Mouse (Mus musculus) heart, embryonic 12.5 days (tissue): ENCODE data around the gene Kcnj6. TPM values are rescaled to one million over a fixed set of nuclear protein-coding genes. Genes with fewer than 3 reads are reported as not detected.

Source experiments
- ATAC-seq: fragments of 200-750 bp; cut with Nextera tagmentation; 2 replicates; pipeline ENCODE4 v1.8.0; 2017; ENCODE audit warnings: moderate TSS enrichment, moderate library complexity; ENCODE audit not compliant: insufficient number of reproducible peaks, low FRiP score
- H3K27ac ChIP-seq: fragments of 300-500 bp; sonication (generic); 2 replicates; pipeline ENCODE4 v1.5.1; 2016; ENCODE audit warnings: mild to moderate bottlenecking, moderate library complexity; ENCODE audit not compliant: poor library complexity, severe bottlenecking
- H3K27me3 ChIP-seq: fragments of 300-500 bp; sonication (generic); replicated peaks from 2 replicates; pipeline ENCODE4 v1.6.1; 2016; ENCODE audit warnings: mild to moderate bottlenecking, moderate library complexity
- H3K36me3 ChIP-seq: fragments of 300-500 bp; sonication (generic); 2 replicates; pipeline ENCODE4 v1.6.1; 2016; ENCODE audit warnings: mild to moderate bottlenecking, moderate library complexity
- H3K4me1 ChIP-seq: fragments of 300-500 bp; sonication (generic); replicated peaks from 2 replicates; pipeline ENCODE4 v1.6.1; 2016; ENCODE audit warnings: mild to moderate bottlenecking
- H3K4me2 ChIP-seq: fragments of 300-500 bp; sonication (generic); 2 replicates; pipeline ENCODE4 v1.6.1; 2016; ENCODE audit warnings: mild to moderate bottlenecking, moderate library complexity
- H3K4me3 ChIP-seq: fragments of 300-500 bp; sonication (generic); 2 replicates; pipeline ENCODE4 v1.5.1; 2016; ENCODE audit warnings: mild to moderate bottlenecking
- H3K9ac ChIP-seq: fragments of 300-500 bp; sonication (generic); 2 replicates; pipeline ENCODE4 v1.6.1; 2016; ENCODE audit warnings: mild to moderate bottlenecking, moderate library complexity
- H3K9me3 ChIP-seq: fragments of 300-500 bp; sonication (generic); replicated peaks from 2 replicates; pipeline ENCODE4 v1.6.1; 2016; ENCODE audit warnings: mild to moderate bottlenecking, moderate library complexity
- WGBS: fragments of 180-500 bp; shearing (Covaris S2); methylation state at CpG from one replicate; pipeline ENCODE4 v1.1.7; 2016; 5-methylcytosine and 5-hydroxymethylcytosine counted together
- polyA plus RNA-seq: library from polyadenylated mRNA; unstranded; fragments of >200 nt; fragmentation: Nextera tagmentation; extraction: Ambion mirVana; gene quantifications from 2 replicates; pipeline ENCODE4 v1.2.1, GENCODE M21; 2016

The Kcnj6 gene
- polyA plus RNA-seq, 1 experiment from 2014 or later, result 0.06 TPM

GRCm38 (mm10) chr16:94885062-94885461, 112.4 kb downstream of the Kcnj6 start:
- H3K36me3 ChIP-seq, result no peaks in the 10 kb centered on the region
- H3K9me3 ChIP-seq, result no peaks in the 10 kb centered on the region
- no peaks in the 10 kb centered on the region for H3K27me3 ChIP-seq
- no peak overlapping the region for H3K9ac ChIP-seq
- H3K4me3 ChIP-seq, result no peak overlapping the region
- no peak for ATAC-seq
- no peak overlapping the region for H3K27ac ChIP-seq
- no peak overlapping the region for H3K4me2 ChIP-seq
- H3K4me1 ChIP-seq, result no peaks in the 10 kb centered on the region
- WGBS, result 84% methylated on average over 7 of the region's 7 CpGs

- WGBS, result 57% methylated on average over 3 of the region's 3 CpGs
- H3K4me1 ChIP-seq, result no peaks in the 10 kb centered on the region
- H3K27ac ChIP-seq, result no peak overlapping the region
- no peaks in the 10 kb centered on the region for H3K27me3 ChIP-seq
- H3K4me3 ChIP-seq, result no peak overlapping the region
- H3K9ac ChIP-seq, result no peak overlapping the region
- H3K36me3 ChIP-seq, result no peaks in the 10 kb centered on the region
- no peaks in the 10 kb centered on the region for H3K9me3 ChIP-seq
- no peak for ATAC-seq
- no peak overlapping the region for H3K4me2 ChIP-seq
Measured at GRCm38 (mm10) chr16:94883909-94884308, 113.6 kb downstream of the Kcnj6 start.

GRCm38 (mm10) chr16:94883196-94883595, 114.3 kb downstream of the Kcnj6 start:
- WGBS, result 82% methylated on average over 8 of the region's 8 CpGs
- no peak for ATAC-seq
- Histone ChIP-seq H3K4me1 (no peaks in the 10 kb centered on the region), H3K27ac (no peak overlapping the region), H3K36me3 (no peaks in the 10 kb centered on the region), H3K9ac (no peak overlapping the region), H3K27me3 (no peaks in the 10 kb centered on the region), H3K4me2 (no peak overlapping the region), H3K9me3 (no peaks in the 10 kb centered on the region), H3K4me3 (no peak overlapping the region)

- 68% methylated on average over 7 of the region's 7 CpGs for WGBS
- H3K9me3 ChIP-seq, result no peaks in the 10 kb centered on the region
- no peak overlapping the region for H3K4me3 ChIP-seq
- H3K9ac ChIP-seq, result no peak overlapping the region
- H3K27me3 ChIP-seq, result no peaks in the 10 kb centered on the region
- H3K4me2 ChIP-seq, result no peak overlapping the region
- H3K4me1 ChIP-seq, result no peaks in the 10 kb centered on the region
- ATAC-seq, result no peak
- no peaks in the 10 kb centered on the region for H3K36me3 ChIP-seq
- no peak overlapping the region for H3K27ac ChIP-seq
Measured at GRCm38 (mm10) chr16:94882111-94882510, 115.4 kb downstream of the Kcnj6 start.

- 41% methylated on average over 9 of the region's 9 CpGs for WGBS
- no peaks in the 10 kb centered on the region for H3K36me3 ChIP-seq
- no peak for ATAC-seq
Measured at GRCm38 (mm10) chr16:94872614-94873272, 124.8 kb downstream of the Kcnj6 start.

DNA sequence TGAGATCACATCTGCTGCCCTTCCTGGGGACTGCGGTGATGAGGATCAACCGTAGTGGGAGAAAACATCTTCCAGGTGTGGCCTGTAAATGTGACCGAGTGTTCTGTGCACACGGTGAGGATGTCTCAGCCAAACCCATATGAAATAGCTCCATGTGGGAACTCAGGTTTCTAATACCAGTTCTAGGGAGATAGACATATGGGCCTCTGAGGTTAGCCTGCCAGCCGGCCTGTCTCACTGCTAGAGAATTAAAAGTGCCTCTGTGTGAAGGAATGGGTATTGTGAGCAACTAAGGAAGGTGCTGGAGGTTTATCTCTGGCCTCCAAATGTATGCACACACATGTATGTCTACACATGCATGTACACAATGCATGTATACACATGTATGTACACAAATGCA, 129.1 kb downstream of the Kcnj6 start:
- ATAC-seq, result no peak
- Histone ChIP-seq H3K4me2 (no peak overlapping the region), H3K27me3 (no peaks in the 10 kb centered on the region), H3K36me3 (no peaks in the 10 kb centered on the region), H3K9me3 (0 out of 2 replicates have a peak, but pooled peaks cover 8% of the 10 kb centered on the region), H3K9ac (no peak overlapping the region), H3K4me1 (no peaks in the 10 kb centered on the region), H3K27ac (no peak overlapping the region), H3K4me3 (no peak overlapping the region)
- 80% methylated on average over 5 of the region's 5 CpGs for WGBS

More at GRCm38 (mm10) chr16:94872614-94873272, 124.8 kb downstream of the Kcnj6 start:
- H3K9me3 ChIP-seq, result no peaks in the 10 kb centered on the region
- no peak overlapping the region for H3K9ac ChIP-seq
- no peaks in the 10 kb centered on the region for H3K4me1 ChIP-seq
- H3K4me3 ChIP-seq, result no peak overlapping the region
- H3K27ac ChIP-seq, result no peak overlapping the region
- H3K27me3 ChIP-seq, result no peaks in the 10 kb centered on the region
- H3K4me2 ChIP-seq, result no peak overlapping the region

DNA sequence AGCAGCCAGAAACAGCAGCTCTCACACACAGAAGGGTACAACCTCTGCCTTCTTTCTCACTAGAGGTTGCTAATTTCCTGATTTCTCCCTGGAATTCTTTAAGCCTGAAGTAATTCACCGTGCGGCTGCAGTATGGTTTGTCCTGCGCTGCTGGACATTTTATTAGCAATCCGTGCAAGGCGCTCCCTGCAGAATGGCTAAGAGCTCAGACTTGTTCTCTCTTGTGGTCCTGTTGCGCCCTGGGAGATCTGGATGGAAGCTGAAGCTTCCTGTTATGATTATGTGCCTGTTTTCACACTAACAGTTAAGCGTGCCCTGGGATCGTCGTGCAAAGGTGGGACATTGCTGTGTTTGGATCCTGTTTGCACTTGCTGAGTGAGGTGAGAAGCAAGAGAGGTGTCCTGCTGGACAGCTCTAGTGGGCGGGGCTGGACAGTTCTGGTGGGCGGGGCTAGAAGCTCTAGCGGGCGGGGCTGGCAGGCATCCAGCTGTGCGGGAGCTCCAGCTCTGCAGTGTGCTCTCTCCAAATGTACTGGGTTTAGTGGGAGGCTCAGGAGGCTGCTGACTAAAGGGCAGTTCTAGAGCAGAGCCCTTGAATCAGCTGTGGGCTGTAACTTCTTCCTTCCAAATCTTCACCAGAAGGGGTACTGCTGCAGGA, 131.1 kb downstream of the Kcnj6 start:
- Histone ChIP-seq H3K27me3 (no peaks in the 10 kb centered on the region), H3K9me3 (0 out of 2 replicates have a peak, but pooled peaks cover 8% of the 10 kb centered on the region), H3K4me2 (no peak overlapping the region), H3K4me3 (no peak overlapping the region), H3K9ac (no peak overlapping the region), H3K4me1 (no peaks in the 10 kb centered on the region), H3K27ac (no peak overlapping the region), H3K36me3 (no peaks in the 10 kb centered on the region)
- ATAC-seq, result no peak
- 45% methylated on average over 14 of the region's 14 CpGs for WGBS

GRCm38 (mm10) chr16:94865796-94866195, 131.7 kb downstream of the Kcnj6 start:
- ATAC-seq, result no peak
- Histone ChIP-seq H3K4me2 (no peak overlapping the region), H3K27me3 (no peaks in the 10 kb centered on the region), H3K4me3 (no peak overlapping the region), H3K36me3 (no peaks in the 10 kb centered on the region), H3K27ac (no peak overlapping the region), H3K9ac (no peak overlapping the region), H3K4me1 (no peaks in the 10 kb centered on the region), H3K9me3 (0 out of 2 replicates have a peak, but pooled peaks cover 8% of the 10 kb centered on the region)
- 67% methylated on average over 1 of the region's 1 CpGs for WGBS

- H3K9ac ChIP-seq, result no peak overlapping the region
- 87% methylated on average over 7 of the region's 7 CpGs for WGBS
- H3K27me3 ChIP-seq, result no peaks in the 10 kb centered on the region
- H3K9me3 ChIP-seq, result 0 out of 2 replicates have a peak, but pooled peaks cover 8% of the 10 kb centered on the region
- H3K4me3 ChIP-seq, result no peak overlapping the region
- no peak overlapping the region for H3K27ac ChIP-seq
- no peaks in the 10 kb centered on the region for H3K36me3 ChIP-seq
- no peaks in the 10 kb centered on the region for H3K4me1 ChIP-seq
- H3K4me2 ChIP-seq, result no peak overlapping the region
- ATAC-seq, result no peak
Measured at GRCm38 (mm10) chr16:94865101-94865500, 132.4 kb downstream of the Kcnj6 start.

DNA sequence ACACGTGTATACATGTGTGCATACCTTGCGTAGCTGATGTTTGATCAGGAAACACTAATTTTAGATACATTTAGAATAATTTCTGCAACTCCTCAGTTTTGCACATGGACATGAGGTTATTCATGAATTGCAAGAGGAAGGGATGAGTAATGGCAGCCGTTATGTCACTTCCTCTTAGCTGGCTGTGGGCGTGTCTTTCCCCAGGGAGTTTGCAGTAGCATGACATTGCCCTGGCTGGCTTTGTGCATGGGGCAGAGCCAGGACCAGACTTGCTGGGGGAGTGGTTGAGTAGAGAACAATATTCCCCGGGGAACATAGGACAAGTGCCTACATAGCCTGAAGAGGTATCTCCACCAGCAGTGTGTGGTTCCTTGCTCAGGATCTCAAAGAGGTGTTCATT, 134.0 kb downstream of the Kcnj6 start:
- WGBS, result 82% methylated on average over 5 of the region's 5 CpGs
- H3K36me3 ChIP-seq, result no peaks in the 10 kb centered on the region

GRCm38 (mm10) chr16:94855990-94856389, 141.5 kb downstream of the Kcnj6 start:
- peaks cover 4% of the 10 kb centered on the region; the same call in 1 of the 2 replicates for H3K4me1 ChIP-seq

More for the DNA sequence above, 134.0 kb downstream of the Kcnj6 start:
- H3K4me2 ChIP-seq, result no peak overlapping the region
- H3K9me3 ChIP-seq, result 0 out of 2 replicates have a peak, but pooled peaks cover 8% of the 10 kb centered on the region
- no peak overlapping the region for H3K4me3 ChIP-seq
- H3K27me3 ChIP-seq, result no peaks in the 10 kb centered on the region
- no peaks in the 10 kb centered on the region for H3K4me1 ChIP-seq
- no peak overlapping the region for H3K27ac ChIP-seq
- no peak overlapping the region for H3K9ac ChIP-seq
- ATAC-seq, result no peak

More at GRCm38 (mm10) chr16:94855990-94856389, 141.5 kb downstream of the Kcnj6 start:
- H3K4me3 ChIP-seq, result no peak overlapping the region
- no peak overlapping the region for H3K27ac ChIP-seq
- no peaks in the 10 kb centered on the region for H3K36me3 ChIP-seq
- no peaks in the 10 kb centered on the region for H3K27me3 ChIP-seq
- H3K9ac ChIP-seq, result no peak overlapping the region
- ATAC-seq, result no peak
- 88% methylated on average over 5 of the region's 5 CpGs for WGBS
- no peak overlapping the region for H3K4me2 ChIP-seq
- H3K9me3 ChIP-seq, result no peaks in the 10 kb centered on the region
